Mouse (Mus musculus): ENCODE measurements around the gene Kcnt2. TPM values are rescaled to one million over a fixed set of nuclear protein-coding genes. Genes with fewer than 3 reads are reported as not detected.
A peak's percentile ranks its signal among the peaks of the same experiment; 100 is the strongest.

Gene Kcnt2
- polyA plus RNA-seq, 1 experiment from 2014 or later, result 0.63 TPM

DNA sequence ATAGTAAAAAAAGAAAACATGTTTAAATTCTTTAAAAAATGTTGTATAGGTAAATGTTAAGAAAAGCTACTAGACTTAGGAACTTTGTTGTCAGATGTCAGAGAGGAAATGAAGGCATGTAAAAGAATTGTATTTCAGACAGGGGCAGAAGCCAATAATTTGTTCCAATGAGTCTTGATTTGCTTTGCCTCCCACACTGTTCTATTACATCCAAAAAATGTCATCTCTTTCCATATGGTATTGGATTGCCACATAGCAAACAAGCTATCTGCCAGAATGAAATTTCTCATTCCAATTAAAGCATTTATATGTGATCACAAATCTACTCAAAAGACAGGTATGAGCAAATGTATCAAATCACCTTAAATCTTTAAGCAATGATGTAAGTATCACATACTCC, 314.8 kb downstream of the Kcnt2 start:
- H3K36me3 ChIP-seq (ENCODE audit: control insufficient read depth, insufficient read depth), result no peaks in the 10 kb centered on the region
- no peak overlapping the region for H3K27ac ChIP-seq (ENCODE audit: low read depth, low read length)
- no peaks in the 10 kb centered on the region for H3K9me3 ChIP-seq (ENCODE audit: control insufficient read depth)
- no peaks in the 10 kb centered on the region for H3K27me3 ChIP-seq (replicated peaks; ENCODE audit: control insufficient read depth, insufficient read depth, low read length)
- TF ChIP-seq CTCF (IDR thresholded peaks at IDR 0.05; ENCODE audit: low read depth), result no peak
- no peak overlapping the region for H3K4me3 ChIP-seq (ENCODE audit: low read depth, low read length)
- H3K4me2 ChIP-seq (replicated peaks; ENCODE audit: low read depth), result no peak overlapping the region
- H3K9ac ChIP-seq (ENCODE audit: low read depth, low read length), result no peak overlapping the region
- ATAC-seq, result no peak
- no peaks in the 10 kb centered on the region for H3K4me1 ChIP-seq (replicated peaks; ENCODE audit: control insufficient read depth, insufficient read depth, low read length)

DNA sequence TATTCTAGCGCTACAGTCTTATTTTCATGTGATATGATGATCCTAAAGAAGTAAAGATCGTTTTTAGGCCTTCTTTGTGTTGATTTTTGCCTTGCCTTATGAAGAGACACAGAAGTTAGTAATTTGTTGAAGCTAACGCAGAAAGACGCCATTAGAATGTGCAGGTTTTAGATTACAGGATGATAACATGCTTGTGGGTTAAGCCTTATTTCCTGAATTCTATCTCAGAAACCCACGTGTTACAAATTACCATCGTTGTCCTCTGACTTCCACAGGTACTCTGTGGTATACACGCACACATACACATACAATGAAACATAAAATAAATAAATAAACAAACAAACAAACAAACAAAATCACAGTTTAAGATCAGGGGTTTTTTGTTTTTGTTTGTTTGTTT, 326.2 kb downstream of the Kcnt2 start:
- no peak for ATAC-seq
- 81% methylated on average over 7 of the region's 7 CpGs for WGBS
- H3K4me3 ChIP-seq (ENCODE audit: low read depth, low read length), result no peak overlapping the region

DNA sequence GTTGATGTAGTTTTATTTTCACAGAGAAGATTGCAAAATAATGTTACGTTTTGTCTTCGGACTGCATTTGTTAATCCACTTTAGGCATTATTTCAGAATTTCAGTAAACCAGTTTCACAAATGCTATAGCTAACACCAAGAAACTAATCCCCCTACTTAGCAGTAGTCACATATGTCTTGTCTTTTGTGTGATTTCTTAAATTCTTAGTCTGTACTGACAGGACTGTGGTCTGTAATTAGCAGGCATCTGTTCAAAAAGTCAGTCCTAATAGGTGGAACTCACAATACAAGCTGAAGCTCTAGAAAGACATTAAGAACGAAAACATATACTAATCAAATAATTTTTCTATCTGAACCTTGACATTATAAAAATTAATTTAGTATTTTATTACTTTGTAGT, 332.6 kb downstream of the Kcnt2 start:
- TF ChIP-seq CTCF (IDR thresholded peaks at IDR 0.05; ENCODE audit: low read depth), result no peak
- H3K9me3 ChIP-seq (ENCODE audit: control insufficient read depth), result no peaks in the 10 kb centered on the region
- H3K4me3 ChIP-seq (ENCODE audit: low read depth, low read length), result no peak overlapping the region
- H3K4me1 ChIP-seq (replicated peaks; ENCODE audit: control insufficient read depth, insufficient read depth, low read length), result no peaks in the 10 kb centered on the region
- no peaks in the 10 kb centered on the region for H3K36me3 ChIP-seq (ENCODE audit: control insufficient read depth, insufficient read depth)
- H3K9ac ChIP-seq (ENCODE audit: low read depth, low read length), result no peak overlapping the region
- no peak for ATAC-seq
- H3K4me2 ChIP-seq (replicated peaks; ENCODE audit: low read depth), result no peak overlapping the region
- 84% methylated on average over 3 of the region's 3 CpGs for WGBS
- no peaks in the 10 kb centered on the region for H3K27me3 ChIP-seq (replicated peaks; ENCODE audit: control insufficient read depth, insufficient read depth, low read length)
- H3K27ac ChIP-seq (ENCODE audit: low read depth, low read length), result no peak overlapping the region

More for the DNA sequence above, 326.2 kb downstream of the Kcnt2 start:
- no peaks in the 10 kb centered on the region for H3K36me3 ChIP-seq (ENCODE audit: control insufficient read depth, insufficient read depth)
- no peak overlapping the region for H3K9ac ChIP-seq (ENCODE audit: low read depth, low read length)
- H3K4me1 ChIP-seq (replicated peaks; ENCODE audit: control insufficient read depth, insufficient read depth, low read length), result no peaks in the 10 kb centered on the region
- H3K27ac ChIP-seq (ENCODE audit: low read depth, low read length), result no peak overlapping the region
- H3K9me3 ChIP-seq (ENCODE audit: control insufficient read depth), result no peaks in the 10 kb centered on the region
- H3K4me2 ChIP-seq (replicated peaks; ENCODE audit: low read depth), result no peak overlapping the region
- no peaks in the 10 kb centered on the region for H3K27me3 ChIP-seq (replicated peaks; ENCODE audit: control insufficient read depth, insufficient read depth, low read length)
- TF ChIP-seq CTCF (IDR thresholded peaks at IDR 0.05; ENCODE audit: low read depth), result no peak

DNA sequence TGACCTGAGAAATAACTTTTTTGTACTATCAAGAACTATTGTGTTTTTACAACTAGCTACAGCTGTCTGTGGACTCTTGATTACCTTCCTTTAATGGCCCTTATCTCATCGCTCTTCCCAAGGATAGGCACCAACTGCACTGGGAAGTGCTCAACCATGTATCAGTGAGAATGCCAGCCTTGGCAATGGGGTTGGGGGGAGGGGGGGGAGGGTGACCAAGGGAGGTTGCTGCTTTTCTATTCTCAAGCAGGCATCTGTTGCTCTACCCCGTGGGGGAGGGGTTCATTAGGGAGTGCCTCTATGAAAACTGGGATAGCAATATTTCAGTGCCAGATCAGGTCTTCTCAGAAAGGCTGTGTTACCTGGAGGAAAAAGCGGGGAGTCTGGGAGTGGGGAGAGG, 342.3 kb downstream of the Kcnt2 start:
- Histone ChIP-seq H3K36me3 (ENCODE audit: control insufficient read depth, insufficient read depth) (no peaks in the 10 kb centered on the region), H3K27ac (ENCODE audit: low read depth, low read length) (no peak overlapping the region), H3K9ac (ENCODE audit: low read depth, low read length) (no peak overlapping the region), H3K4me1 (replicated peaks; ENCODE audit: control insufficient read depth, insufficient read depth, low read length) (no peaks in the 10 kb centered on the region), H3K9me3 (ENCODE audit: control insufficient read depth) (no peaks in the 10 kb centered on the region), H3K4me2 (replicated peaks; ENCODE audit: low read depth) (no peak overlapping the region), H3K4me3 (ENCODE audit: low read depth, low read length) (no peak overlapping the region), H3K27me3 (replicated peaks; ENCODE audit: control insufficient read depth, insufficient read depth, low read length) (no peaks in the 10 kb centered on the region)
- 68% methylated on average over 3 of the region's 3 CpGs for WGBS
- no peak for TF ChIP-seq CTCF (IDR thresholded peaks at IDR 0.05; ENCODE audit: low read depth)
- ATAC-seq, result no peak

DNA sequence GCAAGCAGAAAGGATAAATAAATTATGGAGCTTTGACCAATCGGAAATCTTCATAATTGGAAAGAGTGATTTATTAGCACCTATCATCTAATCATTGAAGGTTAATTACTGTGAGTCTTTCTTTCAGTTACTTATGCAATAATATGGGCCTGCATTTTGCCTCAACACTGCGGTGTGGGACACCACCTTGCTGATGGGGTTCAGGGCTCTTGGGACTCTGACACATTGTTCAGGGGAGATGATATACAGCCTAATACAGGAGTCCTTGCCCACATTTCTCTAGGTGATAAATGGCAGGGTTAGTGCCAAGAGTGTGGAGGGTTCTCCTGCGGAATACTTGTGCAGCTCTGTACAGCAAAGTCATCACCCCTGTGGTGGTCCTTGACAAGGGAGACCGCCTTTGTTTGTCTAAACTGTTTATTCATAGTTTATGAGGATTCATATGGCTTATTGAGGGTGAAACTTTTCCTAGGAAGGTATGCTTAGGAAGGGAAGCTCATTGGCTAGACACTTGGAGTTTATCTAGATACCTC, 362.9 kb downstream of the Kcnt2 start:
- Histone ChIP-seq H3K4me2 (replicated peaks; ENCODE audit: low read depth) (no peak overlapping the region), H3K9ac (ENCODE audit: low read depth, low read length) (no peak overlapping the region), H3K9me3 (ENCODE audit: control insufficient read depth) (no peaks in the 10 kb centered on the region), H3K4me3 (ENCODE audit: low read depth, low read length) (no peak overlapping the region), H3K27ac (ENCODE audit: low read depth, low read length) (no peak overlapping the region), H3K27me3 (replicated peaks; ENCODE audit: control insufficient read depth, insufficient read depth, low read length) (no peaks in the 10 kb centered on the region), H3K36me3 (ENCODE audit: control insufficient read depth, insufficient read depth) (no peaks in the 10 kb centered on the region), H3K4me1 (replicated peaks; ENCODE audit: control insufficient read depth, insufficient read depth, low read length) (no peaks in the 10 kb centered on the region)
- ATAC-seq, result no peak
- TF ChIP-seq CTCF (IDR thresholded peaks at IDR 0.05; ENCODE audit: low read depth), result no peak
- 81% methylated on average over 4 of the region's 4 CpGs for WGBS

DNA sequence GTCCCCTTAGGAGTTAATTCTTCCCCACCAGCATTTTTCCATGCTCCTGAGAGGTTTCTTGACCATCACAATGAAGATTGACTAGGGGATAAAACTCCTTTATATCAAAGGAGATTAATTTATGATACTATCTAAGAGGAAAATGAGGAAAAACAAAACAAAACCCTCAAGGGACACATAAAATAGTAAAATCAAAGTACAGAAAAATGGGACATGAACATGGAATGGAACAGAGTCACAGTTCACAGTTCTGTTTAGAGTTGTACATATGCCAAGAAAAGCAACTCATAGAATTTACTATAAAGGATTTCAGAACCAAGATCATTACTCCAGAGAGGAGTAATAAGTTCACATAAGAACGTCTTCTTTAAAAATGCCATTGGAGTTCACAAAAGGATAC, 367.1 kb downstream of the Kcnt2 start:
- 76% methylated on average over 1 of the region's 1 CpGs for WGBS
- H3K27ac ChIP-seq (ENCODE audit: low read depth, low read length), result no peak overlapping the region
- no peak for ATAC-seq
- H3K9ac ChIP-seq (ENCODE audit: low read depth, low read length), result no peak overlapping the region
- no peaks in the 10 kb centered on the region for H3K27me3 ChIP-seq (replicated peaks; ENCODE audit: control insufficient read depth, insufficient read depth, low read length)
- H3K4me1 ChIP-seq (replicated peaks; ENCODE audit: control insufficient read depth, insufficient read depth, low read length), result no peaks in the 10 kb centered on the region
- H3K36me3 ChIP-seq (ENCODE audit: control insufficient read depth, insufficient read depth), result no peaks in the 10 kb centered on the region
- no peak for TF ChIP-seq CTCF (IDR thresholded peaks at IDR 0.05; ENCODE audit: low read depth)
- H3K4me2 ChIP-seq (replicated peaks; ENCODE audit: low read depth), result no peak overlapping the region
- no peak overlapping the region for H3K4me3 ChIP-seq (ENCODE audit: low read depth, low read length)
- H3K9me3 ChIP-seq (ENCODE audit: control insufficient read depth), result no peaks in the 10 kb centered on the region

DNA sequence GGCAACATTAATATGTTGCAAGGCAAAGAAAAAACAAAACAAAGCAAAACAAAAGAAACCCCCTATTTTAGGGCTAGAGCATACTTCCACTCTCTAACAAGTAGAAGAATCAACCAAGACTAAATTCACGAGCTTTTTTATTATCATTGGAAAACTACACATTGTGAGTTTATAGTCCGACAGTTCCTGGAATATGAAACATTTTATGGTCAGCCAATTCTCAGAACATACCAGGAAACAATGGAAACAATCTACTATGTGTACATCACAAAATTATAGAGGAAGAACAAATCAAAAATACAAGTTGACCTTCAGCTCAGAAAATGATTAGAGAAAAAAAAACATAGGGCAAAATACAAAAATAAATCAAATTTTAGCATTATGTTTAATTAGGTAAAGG, 368.9 kb downstream of the Kcnt2 start:
- 59% methylated on average over 2 of the region's 2 CpGs for WGBS
- H3K4me1 ChIP-seq (replicated peaks; ENCODE audit: control insufficient read depth, insufficient read depth, low read length), result no peaks in the 10 kb centered on the region
- no peaks in the 10 kb centered on the region for H3K9me3 ChIP-seq (ENCODE audit: control insufficient read depth)
- no peak overlapping the region for H3K4me3 ChIP-seq (ENCODE audit: low read depth, low read length)
- H3K27ac ChIP-seq (ENCODE audit: low read depth, low read length), result no peak overlapping the region
- 0 out of 2 replicates have a peak, but pooled peaks have one; percentile 53 for ATAC-seq
- no peak overlapping the region for H3K4me2 ChIP-seq (replicated peaks; ENCODE audit: low read depth)
- no peak overlapping the region for H3K9ac ChIP-seq (ENCODE audit: low read depth, low read length)
- no peaks in the 10 kb centered on the region for H3K27me3 ChIP-seq (replicated peaks; ENCODE audit: control insufficient read depth, insufficient read depth, low read length)
- no peak for TF ChIP-seq CTCF (IDR thresholded peaks at IDR 0.05; ENCODE audit: low read depth)
- H3K36me3 ChIP-seq (ENCODE audit: control insufficient read depth, insufficient read depth), result no peaks in the 10 kb centered on the region

Measured in intestine, postnatal 0 days (tissue).